Mouse (Mus musculus) erythroblast, embryonic 14.5 days (primary cell): Measurements from ENCODE around the gene Bag6.

Experiments
- GATA1 ChIP-seq: IDR thresholded peaks from 2 replicates; pipeline ENCODE4 v1.6.1; 2012; ENCODE audit warnings: low read length, inconsistent platforms, mixed read lengths
- TAL1 ChIP-seq: IDR thresholded peaks from 3 replicates; pipeline ENCODE4 v1.6.1; 2012; ENCODE audit warnings: low read length, inconsistent platforms, mixed read lengths

DNA sequence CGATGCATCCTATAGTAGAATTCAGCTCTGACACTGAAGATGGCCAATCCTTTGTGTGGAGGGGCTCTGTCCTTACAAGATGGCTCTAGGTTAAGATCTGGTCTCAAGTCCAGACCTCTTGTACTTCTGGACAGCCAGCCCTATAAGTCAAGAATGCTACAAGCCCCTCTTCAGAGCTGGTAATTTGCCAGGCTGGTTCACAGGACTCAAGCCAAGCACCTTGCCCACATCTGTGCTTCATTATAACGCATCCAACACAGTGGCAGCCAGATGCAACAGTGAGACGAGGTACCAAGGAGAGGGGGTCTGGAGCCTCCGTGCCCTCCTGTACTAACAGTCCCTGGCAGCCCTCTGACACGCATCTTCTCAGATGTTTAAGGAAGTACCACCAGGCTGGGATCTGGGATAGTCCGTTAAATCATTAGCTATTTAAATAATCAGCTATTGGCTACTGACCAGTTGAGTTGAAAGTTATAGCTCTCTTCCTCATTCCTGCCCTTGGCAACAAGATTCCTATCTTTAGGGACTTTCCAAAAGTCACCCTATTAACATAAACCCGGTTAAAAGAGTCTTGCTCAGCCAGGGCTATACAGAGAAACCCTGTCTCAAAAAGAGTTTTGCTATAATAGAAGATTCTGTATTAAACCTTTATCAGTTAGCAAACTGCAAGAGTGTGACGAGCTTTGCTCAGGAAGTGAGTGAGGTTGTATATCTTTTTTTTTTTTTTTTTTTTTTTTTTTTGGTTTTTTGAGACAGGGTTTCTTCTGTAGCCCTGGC lies 39.4 kb downstream of the Bag6 start:
- TF ChIP-seq TAL1 (no peak), GATA1 (no peak)
